Mouse (Mus musculus): ENCODE measurements at regions not wholly inside any gene's neighbourhood (a gene's known extent, or its start where the extent isn't known, plus 50 kb on each side); places are given as distances from the start of the nearest gene placed in this dataset.

DNA sequence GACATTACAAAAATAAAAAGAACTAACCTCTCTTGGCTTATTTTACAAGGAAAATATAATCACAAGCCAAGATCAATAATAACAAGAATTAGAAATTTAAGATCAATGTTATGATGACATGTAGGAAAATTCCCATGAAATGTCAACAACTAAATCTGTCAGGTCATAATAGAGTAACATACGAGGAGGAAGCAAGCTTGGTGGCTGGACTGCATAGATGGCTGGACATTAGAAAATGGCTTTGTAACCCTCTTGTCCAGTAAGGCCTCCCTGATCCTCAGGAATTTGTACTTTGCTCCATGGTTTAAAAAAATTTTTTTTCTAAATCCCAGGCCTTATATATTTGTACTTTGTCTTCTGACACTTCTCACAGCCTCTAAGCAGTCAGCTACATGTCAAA is 132.7 kb upstream of the Aoah start:
- no peak for DNase-seq (ENCODE audit: low spot score in 2 of 2)

DNA sequence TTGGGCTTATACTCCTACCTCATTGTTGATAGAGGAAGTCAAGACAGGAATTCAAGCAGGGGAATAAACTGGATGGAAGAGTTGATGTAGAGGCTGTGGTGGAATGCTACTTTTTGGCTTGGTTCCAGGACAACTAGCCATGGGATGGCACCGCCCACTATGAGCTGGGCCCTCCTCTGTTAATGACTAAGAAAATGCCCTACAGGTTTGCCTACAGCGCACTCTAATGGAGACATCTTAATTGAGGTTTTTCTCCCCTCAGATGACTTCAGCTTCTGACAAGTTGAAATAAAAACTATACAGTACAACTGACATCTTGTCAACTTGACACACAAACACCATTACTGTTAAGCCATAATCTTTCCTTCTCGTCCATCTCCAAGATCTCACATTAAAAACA is 115.2 kb upstream of the Aoah start:
- DNase-seq (ENCODE audit: low spot score in 2 of 2): no peak

DNA sequence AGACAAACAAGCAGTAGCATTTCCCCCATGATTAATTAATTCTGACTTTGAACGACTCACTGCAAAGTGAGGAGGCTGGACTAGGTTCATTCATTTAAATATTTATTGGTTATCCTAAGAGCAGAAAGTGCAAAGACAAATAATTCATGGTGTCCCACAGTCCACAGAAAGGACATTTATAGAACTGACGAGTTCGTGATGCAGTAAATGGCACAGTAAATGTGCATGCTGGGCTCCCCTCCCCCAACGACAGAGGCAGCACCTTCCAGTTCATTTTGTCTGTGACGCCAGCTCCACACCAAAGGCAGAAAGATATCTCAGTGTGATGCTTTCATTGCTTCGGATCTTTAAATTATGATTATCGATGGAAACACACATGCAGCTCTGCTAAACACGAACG is 107.0 kb upstream of the Aoah start:
- peak in 1 of 2 experiments; percentile 1 for DNase-seq (ENCODE audit: low spot score in 2 of 2)

DNA sequence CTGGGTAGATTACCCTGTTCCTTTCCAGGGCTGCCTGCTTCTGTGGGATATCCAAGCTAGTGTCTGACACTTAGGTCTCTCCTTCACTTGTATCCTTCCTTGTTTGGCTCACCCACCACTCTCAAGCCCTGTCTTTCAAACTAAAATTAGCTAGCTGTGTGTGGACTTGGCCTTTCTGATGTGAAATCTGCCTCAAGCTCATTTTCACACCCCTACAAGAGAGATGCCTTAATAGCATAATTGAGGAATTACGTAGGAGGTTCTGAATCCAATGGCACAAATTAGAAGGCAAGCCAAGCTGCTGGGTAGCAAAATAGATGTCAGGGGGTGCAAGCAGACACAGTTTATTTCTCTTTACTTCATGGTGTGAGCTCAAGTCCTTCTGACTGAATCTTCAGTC is 106.5 kb upstream of the Aoah start:
- peak; percentile 5 to 35 for DNase-seq (ENCODE audit: low spot score in 2 of 2)

DNA sequence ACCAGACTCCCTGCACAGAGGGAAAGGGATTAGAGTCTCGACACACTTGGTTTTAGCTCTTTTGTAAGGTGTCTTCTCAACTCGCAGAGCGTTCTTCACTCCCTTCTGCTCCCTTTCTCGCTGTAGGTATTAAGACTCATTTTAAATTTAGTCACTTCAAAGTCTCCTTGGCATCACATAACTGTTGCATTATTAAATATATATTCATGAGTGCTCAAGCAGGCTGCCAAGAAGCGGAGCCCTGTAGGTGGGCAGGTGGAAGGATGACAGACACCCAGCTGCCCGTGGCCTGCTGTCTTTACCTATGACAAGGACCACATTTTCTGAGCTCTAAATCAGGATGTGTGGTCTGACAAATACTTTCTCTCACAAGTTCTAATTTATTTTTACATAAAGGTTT is 82.4 kb upstream of the Aoah start:
- peak; percentile 2 to 44 for DNase-seq (ENCODE audit: low spot score in 2 of 2)

DNA sequence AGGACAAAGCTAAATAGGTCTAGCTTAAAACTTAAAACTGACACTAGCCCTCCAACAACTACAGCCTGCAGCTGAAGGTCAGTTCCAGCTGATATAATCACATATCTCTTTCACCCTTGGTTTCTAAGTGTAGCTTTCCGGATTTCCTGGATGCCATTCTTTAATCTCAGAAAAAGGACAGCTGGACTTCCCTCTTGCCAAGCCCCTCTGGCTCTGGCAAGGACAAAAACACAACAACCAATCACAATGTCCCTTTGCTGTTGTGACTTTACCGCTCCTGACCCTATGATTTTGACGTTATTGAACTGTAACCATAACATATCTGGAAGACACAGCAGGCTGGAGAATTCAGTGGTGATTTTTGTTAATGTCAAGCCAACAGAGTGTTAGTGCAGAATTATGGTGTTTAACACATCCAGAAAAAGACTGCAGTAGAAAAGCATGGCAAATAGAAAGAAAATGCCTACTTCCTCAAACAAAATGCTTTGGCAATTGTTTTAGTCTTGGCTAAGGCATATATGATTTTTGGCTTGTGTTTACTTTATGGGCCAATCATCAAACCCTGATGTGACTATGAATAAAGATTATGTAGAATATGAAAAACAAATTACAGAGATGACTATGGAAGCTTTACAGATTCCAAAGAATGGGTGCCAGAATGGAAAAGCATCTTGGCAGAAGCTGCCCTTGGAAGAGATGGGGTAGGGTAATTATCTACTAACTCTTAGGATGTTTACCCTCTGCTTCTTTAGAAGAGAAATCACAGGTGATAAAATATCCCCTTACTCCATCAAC is 70.4 kb upstream of the Aoah start:
- DNase-seq (ENCODE audit: low spot score in 2 of 2): no peak

DNA sequence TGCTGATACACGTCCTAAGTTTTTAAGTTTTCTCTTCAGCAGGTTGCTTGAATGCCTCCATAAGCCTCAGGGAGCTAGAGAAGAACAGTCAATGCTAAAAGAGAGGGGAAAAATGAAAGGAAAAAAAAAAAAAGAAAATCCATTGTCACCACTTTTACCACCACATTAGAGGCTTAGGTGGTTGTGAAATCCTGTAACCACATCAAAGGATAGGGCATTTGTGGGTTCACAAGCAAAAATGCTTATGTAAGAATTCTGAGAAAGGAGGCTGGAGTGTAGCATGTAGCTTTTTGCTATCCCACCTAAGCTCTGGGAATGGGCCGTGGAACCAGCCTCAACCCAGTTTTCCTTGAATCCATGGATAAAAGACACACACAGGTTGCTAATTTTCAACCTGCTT is 69.5 kb upstream of the Aoah start:
- DNase-seq (ENCODE audit: low spot score in 2 of 2): no peak

DNA sequence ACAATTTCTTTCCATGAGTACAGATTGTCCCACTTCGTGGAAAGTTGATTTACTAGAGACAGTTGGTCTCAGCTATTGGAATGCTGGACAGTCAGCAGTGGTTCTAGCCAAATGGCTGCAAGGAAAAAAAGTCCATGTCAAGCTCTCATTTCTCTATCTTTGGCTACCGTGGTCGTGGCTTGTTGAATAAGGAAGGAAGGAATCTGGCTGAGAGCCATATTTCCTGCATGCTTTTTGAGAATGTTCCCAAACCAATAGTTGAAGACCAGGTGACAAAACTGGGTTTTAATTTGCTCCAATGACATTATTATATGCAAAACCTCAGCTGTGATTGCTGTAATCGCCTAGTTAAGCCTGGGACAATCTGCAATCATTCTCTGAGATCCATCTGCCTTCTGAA is 68.4 kb upstream of the Aoah start:
- DNase-seq (ENCODE audit: low spot score in 2 of 2): no peak

DNA sequence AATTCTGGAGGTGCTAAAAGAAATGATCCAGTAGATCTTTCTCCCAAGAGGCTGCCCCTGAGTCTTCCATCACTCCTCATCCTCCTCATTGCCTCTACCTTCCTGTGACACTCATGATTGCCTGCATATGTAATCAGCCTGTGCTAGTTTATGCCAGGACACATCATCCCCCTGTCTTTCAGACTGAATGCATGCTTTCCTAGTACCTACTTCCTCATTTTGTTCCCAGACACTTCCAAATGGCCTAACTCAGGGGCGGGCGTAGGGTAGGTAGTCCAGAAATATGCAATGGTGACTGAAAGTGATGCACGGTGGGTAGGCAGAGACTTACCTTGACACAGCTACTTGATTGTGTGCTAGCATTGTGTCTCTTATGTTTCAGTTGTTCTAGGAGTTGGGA is 65.8 kb upstream of the Aoah start:
- DNase-seq (ENCODE audit: low spot score in 2 of 2): no peak

DNA sequence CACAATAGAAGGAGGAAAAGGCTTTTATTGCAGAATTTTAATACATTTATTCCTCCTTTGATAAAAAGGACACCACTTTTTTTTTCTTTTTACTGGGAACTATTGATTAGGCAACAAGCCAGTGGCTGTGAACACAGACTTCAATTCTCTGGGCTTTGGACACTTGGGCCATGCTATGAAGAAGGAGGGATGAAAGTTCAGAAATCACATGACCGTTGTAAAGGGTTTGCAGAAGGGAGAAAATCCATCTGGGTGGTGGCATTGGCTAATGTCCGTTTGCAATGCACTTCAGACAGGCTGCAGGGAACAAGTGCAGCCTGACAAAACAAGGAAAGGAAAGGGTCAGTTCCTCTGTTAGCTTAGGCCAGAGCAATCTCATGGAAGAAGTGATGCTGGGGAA is 60.9 kb upstream of the Aoah start:
- no peak for DNase-seq (ENCODE audit: low spot score in 2 of 2)

DNA sequence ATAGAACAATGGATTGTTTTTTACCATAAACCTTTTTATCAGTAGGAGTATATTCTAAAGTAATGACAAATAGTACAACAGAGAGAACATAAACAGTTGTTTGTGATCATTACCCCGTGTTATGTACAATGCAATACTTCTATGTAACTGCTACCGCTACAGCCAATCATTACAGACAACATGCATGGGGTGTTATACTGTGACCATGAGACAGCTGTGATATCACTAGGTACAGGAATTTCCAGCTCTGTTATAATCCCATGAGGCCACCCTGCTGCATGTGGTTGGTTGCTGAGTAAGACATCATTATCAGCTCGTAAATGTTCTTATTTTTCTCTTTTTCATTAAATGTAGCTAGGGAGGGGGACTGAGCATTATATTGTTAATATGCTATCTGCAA is 59.6 kb upstream of the Aoah start:
- no peak for DNase-seq (ENCODE audit: low spot score in 2 of 2)

DNA sequence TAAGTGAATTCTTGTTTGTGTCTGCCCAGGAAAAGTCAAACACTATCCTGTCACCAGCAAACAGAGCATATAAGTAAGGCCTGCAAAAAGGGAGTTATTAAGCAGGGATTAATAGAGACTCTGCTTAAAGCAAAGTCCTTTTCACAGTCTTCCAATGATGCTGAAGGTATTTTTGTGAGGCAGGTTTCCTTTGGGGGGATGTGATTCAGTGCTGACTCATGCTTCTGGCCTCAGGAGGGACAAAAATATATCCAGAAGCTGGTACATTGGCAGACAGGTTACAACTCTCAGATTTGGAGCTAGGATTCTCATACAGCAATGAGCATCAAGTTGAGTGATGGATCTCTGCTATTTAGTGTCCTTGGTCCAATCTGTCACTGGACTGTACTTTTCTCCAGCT is 57.3 kb upstream of the Aoah start:
- DNase-seq (ENCODE audit: low spot score in 2 of 2): no peak
